Mouse (Mus musculus): ENCODE data around the gene Crygn.

GRCm38 (mm10) chr5:24737595-24737994 is 20.2 kb downstream of the Crygn start:
- no peak for TF ChIP-seq CTCF (IDR thresholded peaks at IDR 0.05)
- TF ChIP-seq EP300 (IDR thresholded peaks at IDR 0.05; ENCODE audit: insufficient read depth, low read depth, low read length), result no peak

All from heart, adult 2 months (tissue).